Mouse (Mus musculus) forebrain, postnatal 0 days (tissue): Measurements from ENCODE around the gene Vav1. TPM values are rescaled to one million over a fixed set of nuclear protein-coding genes. Genes with fewer than 3 reads are reported as not detected.
"Not testable (repeated sequence)": the region's sequence is repeated elsewhere in the genome, so short reads cannot be mapped to it uniquely, and the experiment has no call there.

ENCODE experiments used
- ATAC-seq: fragments of 200-750 bp; cut with Nextera tagmentation; 2 replicates; pipeline ENCODE4 v1.8.0; 2017; ENCODE audit warnings: mild to moderate bottlenecking, moderate library complexity
- DNase-seq: peaks from one replicate; pipeline ENCODE4 v3.0.0-alpha.2; 2015
- H3K27ac ChIP-seq: fragments of 300-500 bp; sonication (generic); 2 replicates; pipeline ENCODE4 v1.5.1; 2014; ENCODE audit warnings: low read depth, mild to moderate bottlenecking, antibody characterized with exemption, low read length, moderate library complexity, mixed read lengths
- H3K27me3 ChIP-seq: fragments of 300-500 bp; sonication (generic); 2 replicates; pipeline ENCODE4 v1.6.1; 2014; ENCODE audit warnings: mild to moderate bottlenecking, low read length, mixed read lengths; ENCODE audit not compliant: insufficient read depth
- H3K36me3 ChIP-seq: fragments of 300-500 bp; sonication (generic); 2 replicates; pipeline ENCODE4 v1.6.1; 2014; ENCODE audit warnings: mild to moderate bottlenecking, moderate library complexity; ENCODE audit not compliant: insufficient read depth
- H3K4me1 ChIP-seq: fragments of 300-500 bp; sonication (generic); 2 replicates; pipeline ENCODE4 v1.6.1; 2014; ENCODE audit warnings: antibody characterized with exemption; ENCODE audit not compliant: insufficient read depth
- H3K4me2 ChIP-seq: fragments of 300-500 bp; sonication (generic); 2 replicates; pipeline ENCODE4 v1.6.1; 2014; ENCODE audit warnings: low read depth, mild to moderate bottlenecking, moderate library complexity
- H3K4me3 ChIP-seq: fragments of 300-500 bp; sonication (generic); 2 replicates; pipeline ENCODE4 v1.5.1; 2014; ENCODE audit warnings: low read depth, low read length, mixed read lengths
- H3K9ac ChIP-seq: fragments of 300-500 bp; sonication (generic); 2 replicates; pipeline ENCODE4 v1.6.1; 2014; ENCODE audit warnings: mild to moderate bottlenecking
- H3K9me3 ChIP-seq: fragments of 300-500 bp; sonication (generic); 2 replicates; pipeline ENCODE4 v1.6.1; 2016; ENCODE audit warnings: low read length
- CTCF ChIP-seq: sonication (generic); IDR thresholded peaks from 2 replicates; pipeline ENCODE4 v1.5.1; 2016; ENCODE audit warnings: antibody characterized with exemption, control low read depth, low read depth
- WGBS: fragments of 180-500 bp; shearing (Covaris S2); extraction: QIAGEN DNeasy Blood & Tissue Kit; methylation state at CpG from one replicate; pipeline ENCODE4 v1.1.7; 2014; 5-methylcytosine and 5-hydroxymethylcytosine counted together
- polyA plus RNA-seq: library from polyadenylated mRNA; unstranded; fragments of >200 nt; fragmentation: Nextera tagmentation; extraction: Ambion mirVana; gene quantifications from 2 replicates; pipeline ENCODE4 v1.2.1, GENCODE M21; 2015
- total RNA-seq: library from RNA; depleted of rRNA; stranded (reverse); fragments of >200 nt; gene quantifications from 2 replicates; pipeline ENCODE4 v1.2.3, GENCODE M21; 2014

Gene Vav1
- total and polyA plus RNA-seq, 2 experiments from 2014 or later = 1.8 to 2.5 TPM

DNA sequence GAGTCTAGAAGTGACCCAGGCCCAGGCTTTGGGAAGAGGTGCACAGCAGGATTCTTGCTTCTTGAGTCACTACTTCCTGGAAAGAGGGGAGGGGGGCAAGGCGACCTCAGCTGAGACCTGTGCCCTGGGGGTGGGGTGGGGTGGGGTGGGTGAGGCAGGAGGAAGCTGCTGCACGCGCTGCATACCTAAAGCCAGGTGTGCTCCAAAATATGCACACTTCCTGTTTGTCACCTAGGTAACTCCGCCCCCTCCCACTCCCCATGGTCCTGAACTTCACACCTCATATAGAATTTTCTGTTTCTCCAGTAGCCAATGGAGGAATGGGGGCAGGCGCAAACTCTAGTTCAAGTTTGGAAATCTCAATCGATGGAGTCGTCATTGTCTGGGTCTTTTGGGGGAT lies 5.1 kb upstream of the Vav1 start:
- no peak overlapping the region for H3K9ac ChIP-seq
- H3K4me3 ChIP-seq = no peak overlapping the region
- no peak for TF ChIP-seq CTCF
- no peaks in the 10 kb centered on the region for H3K36me3 ChIP-seq
- H3K4me1 ChIP-seq = 0 out of 2 replicates have a peak, but pooled peaks cover 3% of the 10 kb centered on the region
- H3K27ac ChIP-seq = no peak overlapping the region
- H3K27me3 ChIP-seq = no peaks in the 10 kb centered on the region; the same call in 1 of the 2 replicates
- ATAC-seq (no peak), DNase-seq (no peak)
- H3K9me3 ChIP-seq = no peaks in the 10 kb centered on the region
- WGBS = 41% methylated on average over 7 of the region's 7 CpGs
- no peak overlapping the region for H3K4me2 ChIP-seq

- Histone ChIP-seq H3K27me3 (no peaks in the 10 kb centered on the region; the same call in 1 of the 2 replicates), H3K4me1 (0 out of 2 replicates have a peak, but pooled peaks cover 3% of the 10 kb centered on the region), H3K4me3 (peak overlapping the region; percentile 59), H3K9me3 (no peaks in the 10 kb centered on the region), H3K4me2 (peak overlapping the region; percentile 76), H3K27ac (no peak overlapping the region), H3K36me3 (no peaks in the 10 kb centered on the region), H3K9ac (peak overlapping the region; percentile 45)
- 6% methylated on average over 15 of the region's 15 CpGs for WGBS
- DNase-seq = no peak
- ATAC-seq = no peak; the same call in 1 of the 2 replicates
- TF ChIP-seq CTCF = no peak
These were observed 4.2 kb upstream of the Vav1 start for GRCm38 (mm10) chr17:57274686-57275085.

GRCm38 (mm10) chr17:57275111-57275996 lies 3.5 kb upstream of the Vav1 start:
- Histone ChIP-seq H3K27me3 (no peaks in the 10 kb centered on the region; the same call in 1 of the 2 replicates), H3K4me1 (0 out of 2 replicates have a peak, but pooled peaks cover 3% of the 10 kb centered on the region), H3K4me2 (peak overlapping the region; percentile 76), H3K9me3 (no peaks in the 10 kb centered on the region), H3K36me3 (no peaks in the 10 kb centered on the region), H3K9ac (peak overlapping the region; percentile 45), H3K4me3 (peak overlapping the region; percentile 59), H3K27ac (no peak overlapping the region)
- peak; percentile 62 for ATAC-seq
- under 1% methylated on average over 53 of the region's 53 CpGs for WGBS
- peak; percentile 71 for DNase-seq
- no peak for TF ChIP-seq CTCF

DNA sequence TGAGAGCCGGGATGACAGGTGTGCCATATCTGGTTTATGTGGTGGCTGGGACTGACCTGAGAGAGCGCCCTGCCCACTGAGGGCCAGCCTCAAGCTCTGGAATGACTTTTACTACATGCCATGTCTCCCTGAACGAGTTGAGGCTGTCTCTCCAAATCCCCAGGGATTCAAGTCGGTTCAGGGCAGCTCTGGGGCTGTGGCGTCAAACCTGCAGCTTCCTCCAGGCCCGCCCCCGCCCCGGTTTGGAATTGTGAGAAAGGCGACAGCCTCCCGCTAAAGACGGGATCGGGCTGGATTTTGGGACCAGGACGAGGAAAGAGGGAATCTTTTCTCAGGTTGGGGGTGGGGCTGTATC lies 2.9 kb upstream of the Vav1 start:
- Histone ChIP-seq H3K4me1 (0 out of 2 replicates have a peak, but pooled peaks cover 3% of the 10 kb centered on the region), H3K9ac (peak overlapping the region; percentile 45), H3K4me2 (peak overlapping the region; percentile 76), H3K9me3 (no peaks in the 10 kb centered on the region), H3K27me3 (no peaks in the 10 kb centered on the region; the same call in 1 of the 2 replicates), H3K4me3 (peak overlapping the region; percentile 59), H3K27ac (no peak overlapping the region), H3K36me3 (no peaks in the 10 kb centered on the region)
- no peak for TF ChIP-seq CTCF
- 4% methylated on average over 13 of the region's 13 CpGs for WGBS
- peak; percentile 36 for DNase-seq
- ATAC-seq = no peak

- peak; percentile 88 for TF ChIP-seq CTCF
- Histone ChIP-seq H3K36me3 (no peaks in the 10 kb centered on the region), H3K9ac (peak overlapping the region; percentile 45), H3K27me3 (no peaks in the 10 kb centered on the region; the same call in 1 of the 2 replicates), H3K4me1 (0 out of 2 replicates have a peak, but pooled peaks cover 3% of the 10 kb centered on the region), H3K27ac (no peak overlapping the region; the same call in 1 of the 2 replicates), H3K4me2 (peak overlapping the region; percentile 76), H3K4me3 (peak overlapping the region; percentile 59), H3K9me3 (no peaks in the 10 kb centered on the region)
- peak; percentile 86 for ATAC-seq
- peak; percentile 90 for DNase-seq
- WGBS = under 1% methylated on average over 20 of the region's 20 CpGs
These were observed 2.2 kb upstream of the Vav1 start for GRCm38 (mm10) chr17:57276634-57277121.

DNA sequence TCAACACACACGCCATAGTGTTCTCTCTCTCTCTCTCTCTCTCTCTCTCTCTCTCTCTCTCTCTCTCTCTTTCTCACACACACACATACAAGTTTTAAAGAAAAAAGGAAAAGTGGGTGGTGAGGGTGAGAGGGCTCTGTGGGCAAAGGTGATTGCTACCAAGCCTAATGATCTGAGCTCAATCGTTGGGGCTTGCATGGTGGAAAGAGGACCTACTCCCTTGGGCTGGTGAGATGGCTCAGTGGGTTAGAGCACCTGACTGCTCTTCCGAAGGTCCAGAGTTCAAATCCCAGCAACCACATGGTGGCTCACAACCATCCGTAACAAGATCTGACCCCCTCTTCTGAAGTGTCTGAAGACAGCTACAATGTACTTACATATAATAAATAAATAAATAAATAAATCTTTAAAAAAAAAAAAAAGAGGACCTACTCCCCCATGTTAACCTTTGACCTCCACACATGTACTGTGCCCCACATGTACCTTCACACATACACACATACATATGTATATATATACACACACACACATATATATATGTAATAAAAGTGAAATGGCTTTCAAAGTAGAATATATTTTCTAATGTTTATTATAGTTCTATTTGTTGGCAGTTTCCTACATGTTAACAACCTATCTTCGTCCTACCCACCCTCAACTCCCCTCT lies 1.2 kb upstream of the Vav1 start:
- H3K9ac ChIP-seq, ATAC-seq, H3K9me3 ChIP-seq, H3K27me3 ChIP-seq, H3K27ac ChIP-seq, DNase-seq, H3K4me2 ChIP-seq, H3K36me3 ChIP-seq, H3K4me1 ChIP-seq, H3K4me3 ChIP-seq: not testable (repeated sequence)
- 87% methylated on average over 4 of the region's 5 CpGs for WGBS
